Mouse (Mus musculus): Measurements from ENCODE around the gene Nudt3.

- TF ChIP-seq CTCF (IDR thresholded peaks at IDR 0.05; ENCODE audit: low read depth, low read length) (no peak), TAL1 (conservative IDR thresholded peaks at IDR 0.05; ENCODE audit: low read depth, low read length) (no peak)
Measured at GRCm38 (mm10) chr17:27560926-27561480, 62.3 kb downstream of the Nudt3 start.

Measured in G1E (cell line).